Mouse (Mus musculus) C2C12 (cell line): ENCODE measurements around the gene Ptpn14.

Experiments
- CEBPB ChIP-seq: IDR thresholded peaks from one replicate; pipeline ENCODE4 v1.6.1; 2011; ENCODE audit warnings: low read depth, mild to moderate bottlenecking, control low read depth, moderate library complexity
- CTCF ChIP-seq: IDR thresholded peaks from one replicate; pipeline ENCODE4 v1.5.1; 2011; ENCODE audit not compliant: control insufficient read depth, insufficient read depth, insufficient read length
- MAX ChIP-seq: IDR thresholded peaks from one replicate; pipeline ENCODE4 v1.6.1; 2011; ENCODE audit warnings: mild to moderate bottlenecking, control low read depth
- MYOD1 ChIP-seq: IDR thresholded peaks from one replicate; pipeline ENCODE4 v1.6.1; 2011; ENCODE audit warnings: low read depth; ENCODE audit not compliant: control insufficient read depth, insufficient read length
- MYOG ChIP-seq: IDR thresholded peaks from one replicate; pipeline ENCODE4 v1.6.1; 2011; ENCODE audit not compliant: control insufficient read depth, insufficient read length; ENCODE audit errors: extremely low read depth
- USF1 ChIP-seq: IDR thresholded peaks from one replicate; pipeline ENCODE4 v1.6.1; 2011; ENCODE audit warnings: low read depth, mild to moderate bottlenecking, control low read depth, moderate library complexity

- TF ChIP-seq USF1 (no peak), CTCF (no peak), MAX (no peak), CEBPB (no peak), MYOG (no peak), MYOD1 (no peak)
These were observed 135.7 kb downstream of the Ptpn14 start for GRCm38 (mm10) chr1:189863727-189864126.
